Mouse (Mus musculus): ENCODE results near the gene Mup5. TPM values are rescaled to one million over a fixed set of nuclear protein-coding genes. Genes with fewer than 3 reads are reported as not detected.
"Not testable (repeated sequence)": the region's sequence is repeated elsewhere in the genome, so short reads cannot be mapped to it uniquely, and the experiment has no call there.

Gene Mup5
- polyA plus RNA-seq (2016; fragmentation: Nextera tagmentation; extraction: Ambion mirVana) = not detected in 2 replicates

DNA sequence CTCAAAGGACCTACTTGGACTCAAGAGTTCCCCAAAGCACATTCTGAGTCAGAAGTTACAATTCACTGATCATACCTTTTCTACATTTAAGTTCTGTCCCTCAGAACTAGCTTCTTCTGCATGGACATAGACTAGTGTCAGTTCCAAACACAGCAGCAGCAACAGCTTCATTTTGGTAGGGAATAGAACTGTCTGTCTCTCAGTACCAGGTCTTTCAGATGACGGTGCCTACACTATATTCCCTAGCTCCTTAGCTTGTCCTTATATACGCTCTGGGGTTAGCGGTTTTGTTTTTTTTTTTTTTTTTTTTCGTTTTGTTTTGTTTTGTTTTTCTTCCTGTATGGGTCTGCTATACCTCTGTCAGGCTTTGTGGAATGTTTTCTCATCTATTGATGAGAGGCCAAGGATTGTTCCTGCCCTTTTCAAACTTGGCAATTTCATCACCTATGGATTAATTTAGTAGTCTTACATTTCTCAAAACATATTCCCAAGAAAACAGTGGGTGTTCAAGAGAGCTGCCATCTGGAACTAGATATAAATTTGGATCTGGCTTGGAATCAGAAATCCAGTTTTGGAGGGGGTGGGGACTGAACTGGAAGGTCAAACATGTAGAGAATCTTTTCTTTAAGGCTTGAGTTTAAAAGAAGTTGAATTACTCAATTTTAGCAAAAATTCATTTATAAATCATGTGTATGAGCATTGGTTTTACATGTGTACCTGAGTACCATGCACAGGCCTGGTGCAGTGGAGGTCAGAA, at the start of gene Mup5:
Gene Mup5, minus strand, starts transcription at position 282 of the 757 bp plus-strand sequence.
- 61% methylated on average over 4 of the region's 4 CpGs for WGBS (ENCODE audit: insufficient replicate concordance)
- Histone ChIP-seq H3K4me1 (no peaks in the 10 kb centered on the region), H3K4me2 (no peak within 1 kb of the TSS), H3K9ac (no peak within 1 kb of the TSS), H3K27ac (no peak within 1 kb of the TSS), H3K36me3 (no peaks in the 10 kb centered on the region), H3K27me3 (replicated peaks) (no peaks in the 10 kb centered on the region), H3K9me3 (replicated peaks) (peaks cover 18% of the 10 kb centered on the region), H3K4me3 (no peak within 1 kb of the TSS)
- no peak for ATAC-seq

DNA sequence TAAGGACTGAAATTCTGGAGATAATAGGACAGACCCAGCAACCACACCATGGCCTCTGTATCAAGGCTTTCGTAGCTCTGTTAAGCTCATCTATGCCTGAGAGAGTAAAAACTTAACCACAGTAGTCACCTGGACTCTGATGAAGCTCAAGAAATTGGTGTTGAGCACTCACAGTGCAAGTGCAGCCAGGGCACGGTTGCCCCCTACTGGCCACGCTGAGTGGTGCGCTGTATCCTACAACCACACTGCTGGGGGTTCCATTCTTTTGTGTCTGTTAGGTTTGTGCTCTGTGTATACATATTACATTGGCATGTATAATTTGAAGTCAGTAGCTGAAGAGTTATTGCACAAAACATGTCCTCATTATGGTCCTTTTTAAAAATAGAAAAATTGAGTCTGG, 23.1 kb upstream of the Mup5 start:
- Histone ChIP-seq H3K4me1 (no peaks in the 10 kb centered on the region), H3K27me3 (replicated peaks) (no peaks in the 10 kb centered on the region), H3K36me3 (no peaks in the 10 kb centered on the region), H3K4me3 (no peak overlapping the region), H3K9ac (no peak overlapping the region), H3K9me3 (replicated peaks) (peaks cover 28% of the 10 kb centered on the region), H3K4me2 (no peak overlapping the region), H3K27ac (no peak overlapping the region)
- 28% methylated on average over 4 of the region's 4 CpGs for WGBS (ENCODE audit: insufficient replicate concordance)
- ATAC-seq = no peak

DNA sequence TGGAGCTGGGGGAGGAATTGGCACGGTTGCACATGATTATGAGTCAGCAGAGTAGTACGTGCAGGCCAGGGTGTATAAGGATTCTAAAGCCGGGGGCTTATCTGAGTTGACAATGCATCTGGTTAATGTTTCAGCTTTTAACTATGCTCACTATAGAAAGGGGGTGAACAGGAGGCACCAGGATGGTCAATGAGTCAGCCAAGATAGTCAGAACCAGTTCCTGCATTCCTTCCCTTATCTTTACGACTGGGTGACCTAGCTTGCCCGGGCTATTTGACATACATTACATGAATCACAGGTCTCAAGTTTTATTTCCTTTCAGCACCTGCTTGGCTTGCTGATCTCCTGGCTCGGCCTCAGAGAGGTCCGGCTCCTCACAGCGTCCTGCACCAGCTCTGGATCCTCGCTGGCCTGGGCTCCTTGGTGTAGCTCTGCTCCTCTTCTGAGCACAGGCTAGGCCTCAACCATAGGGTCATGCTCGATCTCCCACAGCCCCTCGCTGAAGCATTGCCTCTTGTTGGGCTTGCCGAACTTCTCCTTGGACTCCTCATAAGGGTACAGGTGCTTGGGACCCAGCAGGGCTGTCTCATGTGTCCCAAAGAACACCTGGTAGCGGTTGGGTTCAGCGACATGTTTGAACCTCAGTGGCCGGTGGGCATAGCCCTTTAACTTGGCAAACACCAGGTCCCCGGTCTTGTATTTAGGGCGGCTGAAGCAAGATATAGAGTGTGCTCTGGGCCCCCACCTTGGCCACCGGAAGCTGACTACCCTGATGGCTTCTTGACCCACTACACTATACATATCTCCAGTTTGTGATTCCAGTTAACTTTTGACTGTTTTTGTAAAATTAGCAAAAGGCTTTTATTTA, 21.0 kb upstream of the Mup5 start:
- Histone ChIP-seq H3K4me1 (no peaks in the 10 kb centered on the region), H3K9ac (no peak overlapping the region), H3K4me3 (no peak overlapping the region), H3K4me2 (no peak overlapping the region), H3K27me3 (replicated peaks) (no peaks in the 10 kb centered on the region), H3K9me3 (replicated peaks) (peaks cover 43% of the 10 kb centered on the region), H3K36me3 (no peaks in the 10 kb centered on the region), H3K27ac (no peak overlapping the region)
- ATAC-seq = peak; percentile 67
- WGBS (ENCODE audit: insufficient replicate concordance) = 68% methylated on average over 18 of the region's 18 CpGs

DNA sequence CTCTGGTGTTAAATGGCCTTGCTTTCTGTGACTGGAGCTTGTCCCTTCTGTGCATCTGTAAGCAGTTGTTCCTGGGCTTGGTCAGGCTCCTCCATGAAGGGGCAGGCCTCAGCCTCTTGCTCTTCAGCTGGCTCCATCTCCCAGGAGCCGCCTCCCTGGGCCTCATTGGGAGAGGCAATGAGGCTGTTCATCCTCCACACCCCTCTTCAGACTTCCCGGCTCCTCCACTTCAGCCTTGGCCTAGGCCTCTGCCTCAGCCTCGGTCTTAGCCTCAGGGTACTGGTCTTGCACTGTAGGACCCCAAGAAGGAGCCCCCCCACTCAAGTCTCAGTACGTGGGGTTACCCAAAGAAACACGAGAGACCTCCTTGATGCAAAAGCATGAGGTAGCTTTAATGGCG, 20.3 kb upstream of the Mup5 start:
- H3K9ac ChIP-seq = no peak overlapping the region
- H3K36me3 ChIP-seq = no peaks in the 10 kb centered on the region
- H3K9me3 ChIP-seq (replicated peaks) = peaks cover 43% of the 10 kb centered on the region
- no peak for ATAC-seq
- no peak overlapping the region for H3K27ac ChIP-seq
- H3K4me2 ChIP-seq = no peak overlapping the region
- H3K4me1 ChIP-seq = no peaks in the 10 kb centered on the region
- WGBS (ENCODE audit: insufficient replicate concordance) = 68% methylated on average over 6 of the region's 6 CpGs
- no peaks in the 10 kb centered on the region for H3K27me3 ChIP-seq (replicated peaks)
- no peak overlapping the region for H3K4me3 ChIP-seq

DNA sequence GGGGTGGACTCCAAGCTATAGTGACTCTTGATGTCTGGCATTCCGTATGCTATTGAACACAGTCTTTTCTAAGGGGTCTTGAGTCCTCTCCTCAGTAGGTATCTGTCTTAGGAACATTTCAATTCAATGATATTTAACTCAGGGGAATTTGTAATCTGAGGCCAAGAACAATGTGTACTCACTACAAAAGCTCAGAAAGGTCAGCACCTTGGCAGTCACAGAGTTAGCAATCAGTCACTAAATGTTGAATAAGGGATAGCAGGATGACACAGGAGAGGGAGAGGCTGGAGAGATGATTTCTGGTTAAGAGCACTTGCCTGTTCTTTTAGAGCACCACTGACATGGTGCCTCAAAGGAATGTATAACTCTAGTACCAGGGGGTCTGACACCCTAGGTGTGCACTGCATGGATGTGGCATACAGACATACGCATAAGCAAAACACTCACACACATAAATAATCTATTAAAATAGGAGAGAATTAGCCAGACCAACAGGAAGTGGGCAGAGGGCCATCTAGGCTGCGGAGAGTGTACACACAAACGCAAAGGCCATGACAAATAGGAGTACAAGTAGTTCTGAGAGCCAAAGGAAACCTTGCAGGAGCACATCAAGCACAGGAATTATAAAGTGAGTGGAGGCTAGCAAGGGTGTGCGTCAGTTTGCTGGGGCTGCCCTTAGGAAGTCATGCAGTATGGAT, 9.9 kb upstream of the Mup5 start:
- H3K4me3 ChIP-seq = no peak overlapping the region
- H3K9me3 ChIP-seq (replicated peaks) = peaks cover 14% of the 10 kb centered on the region
- H3K9ac ChIP-seq = no peak overlapping the region
- no peaks in the 10 kb centered on the region for H3K36me3 ChIP-seq
- no peaks in the 10 kb centered on the region for H3K27me3 ChIP-seq (replicated peaks)
- no peak overlapping the region for H3K4me2 ChIP-seq
- ATAC-seq = no peak
- H3K4me1 ChIP-seq = no peaks in the 10 kb centered on the region
- no peak overlapping the region for H3K27ac ChIP-seq
- 70% methylated on average over 5 of the region's 5 CpGs for WGBS (ENCODE audit: insufficient replicate concordance)

DNA sequence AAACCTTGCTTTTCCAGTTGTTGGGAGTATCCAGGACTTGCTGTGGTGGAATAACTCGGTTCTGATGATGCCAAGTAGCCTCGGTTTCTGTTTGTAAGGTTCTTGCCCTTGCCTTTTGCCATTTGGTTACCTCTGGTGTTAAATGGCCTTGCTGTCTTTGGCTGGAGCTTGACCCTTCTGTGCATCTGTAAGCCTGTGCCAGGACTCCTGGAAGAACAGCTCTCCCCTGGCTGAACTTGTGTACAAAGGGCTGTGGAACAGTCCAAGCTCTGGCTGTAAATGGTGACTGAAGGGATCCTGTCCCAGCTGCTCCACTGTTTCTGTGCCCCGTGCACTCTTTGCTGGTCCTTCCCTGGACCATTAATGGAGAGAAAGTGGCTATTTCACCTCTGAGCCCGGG, 5.8 kb downstream of the Mup5 start:
- WGBS (ENCODE audit: insufficient replicate concordance) = 57% methylated on average over 4 of the region's 4 CpGs
- Histone ChIP-seq H3K27ac (no peak overlapping the region), H3K4me3 (no peak overlapping the region), H3K9me3 (replicated peaks) (peaks cover 10% of the 10 kb centered on the region), H3K36me3 (no peaks in the 10 kb centered on the region), H3K27me3 (replicated peaks) (no peaks in the 10 kb centered on the region), H3K9ac (no peak overlapping the region), H3K4me2 (no peak overlapping the region), H3K4me1 (no peaks in the 10 kb centered on the region)
- no peak for ATAC-seq

DNA sequence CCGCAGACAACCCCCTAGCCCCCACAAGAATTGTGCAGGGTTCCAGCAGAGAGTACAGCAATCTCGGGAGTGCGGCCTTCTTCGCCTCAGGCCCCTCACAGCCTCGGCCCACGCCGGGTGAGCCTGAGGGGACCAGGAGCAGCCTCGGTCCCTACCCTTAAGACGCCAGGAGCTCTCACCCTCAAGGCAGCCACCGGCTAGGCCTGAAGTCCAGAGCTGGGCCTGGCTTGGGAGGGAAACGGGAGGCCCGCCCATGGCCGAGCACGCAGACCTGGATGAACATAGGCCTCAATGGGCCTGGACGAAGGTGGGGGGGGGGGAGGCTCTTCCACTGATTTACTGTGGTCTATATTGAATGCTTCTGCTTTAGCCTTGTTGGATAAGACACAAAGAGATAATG, 11.8 kb downstream of the Mup5 start:
- no peak for ATAC-seq
- H3K9me3 ChIP-seq (replicated peaks) = peaks cover 22% of the 10 kb centered on the region
- WGBS (ENCODE audit: insufficient replicate concordance) = 83% methylated on average over 15 of the region's 15 CpGs
- no peaks in the 10 kb centered on the region for H3K36me3 ChIP-seq
- H3K4me1 ChIP-seq = no peaks in the 10 kb centered on the region
- H3K9ac ChIP-seq = no peak overlapping the region
- H3K4me3 ChIP-seq = no peak overlapping the region
- H3K4me2 ChIP-seq = no peak overlapping the region
- H3K27ac ChIP-seq = no peak overlapping the region
- H3K27me3 ChIP-seq (replicated peaks) = no peaks in the 10 kb centered on the region

DNA sequence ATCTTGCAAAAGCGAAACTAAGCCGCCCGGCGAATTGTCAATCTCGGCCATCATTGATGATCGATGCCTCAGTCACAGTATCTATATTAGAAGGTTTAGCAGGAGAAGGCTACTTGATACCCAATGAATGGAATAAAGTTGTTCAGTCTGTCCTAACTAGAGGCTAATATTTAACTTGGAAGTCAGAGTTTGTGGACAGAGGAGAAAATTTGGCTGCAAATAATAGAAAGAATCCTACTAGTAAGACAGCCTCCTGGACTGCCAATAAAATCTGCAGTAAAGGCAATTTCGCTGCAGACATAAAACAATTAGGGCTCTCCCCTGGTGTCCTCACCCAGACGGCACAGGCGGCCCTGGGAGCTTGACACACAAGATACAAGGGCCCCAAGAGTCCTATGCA, 12.5 kb downstream of the Mup5 start:
- H3K4me3 ChIP-seq; H3K27me3 ChIP-seq (replicated peaks); H3K27ac ChIP-seq; H3K36me3 ChIP-seq; H3K4me2 ChIP-seq; H3K9ac ChIP-seq; ATAC-seq; H3K4me1 ChIP-seq: not testable (repeated sequence)
- H3K9me3 ChIP-seq (replicated peaks) = peaks cover 22% of the 10 kb centered on the region
- WGBS (ENCODE audit: insufficient replicate concordance) = 81% methylated on average over 9 of the region's 9 CpGs

DNA sequence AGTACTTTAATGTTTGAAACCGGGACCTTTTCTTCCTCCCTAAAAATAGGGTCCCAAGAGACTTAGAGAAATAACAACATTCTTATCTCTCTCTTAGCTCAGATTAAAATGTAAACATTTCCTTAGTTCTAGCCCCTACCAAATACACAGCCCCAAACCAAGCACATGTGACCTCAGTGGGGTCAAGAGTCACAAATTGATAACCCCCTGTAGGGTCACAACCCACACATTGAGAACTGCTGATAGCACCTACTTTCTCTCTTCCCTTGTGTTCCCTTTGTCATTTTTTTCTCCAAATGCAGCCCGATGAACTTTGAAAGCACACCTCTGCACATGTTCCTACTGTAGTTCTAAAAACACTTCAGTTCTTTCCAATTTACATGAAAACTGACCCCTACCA, 19.4 kb downstream of the Mup5 start:
- H3K4me3 ChIP-seq = no peak overlapping the region
- H3K27ac ChIP-seq = no peak overlapping the region
- H3K4me2 ChIP-seq = no peak overlapping the region
- ATAC-seq = peak; percentile 49; the same call in 1 of the 2 replicates
- no peaks in the 10 kb centered on the region for H3K36me3 ChIP-seq
- 43% methylated on average over 2 of the region's 2 CpGs for WGBS (ENCODE audit: insufficient replicate concordance)
- 0 out of 2 replicates have a peak, but pooled peaks cover 4% of the 10 kb centered on the region for H3K9me3 ChIP-seq (replicated peaks)
- H3K4me1 ChIP-seq = no peaks in the 10 kb centered on the region
- H3K27me3 ChIP-seq (replicated peaks) = no peaks in the 10 kb centered on the region
- no peak overlapping the region for H3K9ac ChIP-seq

DNA sequence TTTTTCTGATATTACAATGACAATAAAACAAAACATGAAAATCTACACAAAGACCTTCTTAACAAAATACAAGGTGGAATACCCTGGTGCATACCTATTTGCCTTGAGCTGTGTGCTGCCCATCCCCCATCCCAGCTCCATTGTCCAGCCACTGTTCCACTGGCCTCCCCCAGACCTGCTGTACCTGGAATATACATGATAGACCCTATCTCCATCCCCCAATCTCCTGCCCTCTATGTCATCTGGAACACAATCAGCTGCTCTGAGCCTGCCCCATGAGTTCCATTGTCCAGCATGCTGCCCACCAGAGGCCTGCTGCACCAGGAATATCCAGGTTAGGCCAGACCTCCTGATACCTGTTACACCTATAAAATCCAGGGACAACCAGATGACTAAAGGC, 21.6 kb downstream of the Mup5 start:
- Histone ChIP-seq H3K4me1 (no peaks in the 10 kb centered on the region), H3K9ac (no peak overlapping the region), H3K27ac (no peak overlapping the region), H3K9me3 (replicated peaks) (0 out of 2 replicates have a peak, but pooled peaks cover 4% of the 10 kb centered on the region), H3K4me3 (no peak overlapping the region), H3K36me3 (no peaks in the 10 kb centered on the region), H3K4me2 (no peak overlapping the region), H3K27me3 (replicated peaks) (no peaks in the 10 kb centered on the region)
- ATAC-seq = no peak

DNA sequence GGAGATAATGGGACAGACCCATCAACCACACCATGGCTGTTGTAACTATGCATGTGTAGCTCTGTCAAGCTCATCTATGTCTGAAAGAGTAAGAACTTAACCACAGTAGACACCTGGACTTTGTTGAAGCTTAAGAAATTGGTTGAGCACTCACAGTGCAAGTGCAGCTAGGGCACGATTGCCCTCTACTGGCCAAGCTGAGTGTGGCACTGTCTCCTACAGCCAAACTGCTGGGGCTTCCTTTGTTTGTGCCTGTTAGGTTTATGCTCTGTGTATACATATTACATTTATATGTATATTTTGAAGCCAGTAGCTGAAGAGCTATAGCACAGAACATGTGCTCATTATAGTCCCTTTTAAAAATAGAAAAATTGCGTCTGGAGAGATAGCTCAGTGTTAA, 23.8 kb downstream of the Mup5 start:
- not testable (repeated sequence) for H3K27me3 ChIP-seq (replicated peaks); H3K4me2 ChIP-seq; H3K9ac ChIP-seq; H3K4me3 ChIP-seq; H3K27ac ChIP-seq; ATAC-seq; H3K36me3 ChIP-seq; H3K4me1 ChIP-seq
- WGBS (ENCODE audit: insufficient replicate concordance) = 9% methylated on average over 2 of the region's 2 CpGs
- 0 out of 2 replicates have a peak, but pooled peaks cover 12% of the 10 kb centered on the region for H3K9me3 ChIP-seq (replicated peaks)

DNA sequence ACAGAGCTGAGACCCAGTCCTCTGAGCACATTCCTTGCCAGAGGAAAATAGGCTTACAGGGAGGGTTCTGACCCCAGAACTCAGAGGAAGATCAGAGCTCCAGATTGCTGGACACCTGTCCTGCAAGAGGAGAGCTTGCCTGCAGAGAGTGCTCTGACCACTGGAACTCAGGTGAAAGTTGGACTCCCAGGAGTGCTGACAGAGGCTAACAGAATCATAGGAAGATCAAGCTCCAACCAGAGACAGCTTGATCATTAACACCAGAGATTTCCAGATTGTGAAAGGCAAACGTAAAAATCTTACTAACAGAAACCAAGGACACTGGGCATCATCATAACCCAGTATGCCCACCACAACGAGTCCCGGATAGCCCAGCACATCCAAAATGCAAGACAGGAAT, 26.1 kb downstream of the Mup5 start:
- H3K4me1 ChIP-seq = not testable (repeated sequence)

More for the DNA sequence above, 26.1 kb downstream of the Mup5 start:
- H3K27ac ChIP-seq; H3K27me3 ChIP-seq (replicated peaks); ATAC-seq; H3K4me3 ChIP-seq; H3K4me2 ChIP-seq; H3K36me3 ChIP-seq; H3K9ac ChIP-seq: not testable (repeated sequence)
- H3K9me3 ChIP-seq (replicated peaks) = 0 out of 2 replicates have a peak, but pooled peaks cover 12% of the 10 kb centered on the region
- WGBS (ENCODE audit: insufficient replicate concordance) = 57% methylated on average over 3 of the region's 3 CpGs
